8 mouse cellular contexts compared by ENCODE assay signal in genomic region chr10:60173035-60173434, GRCm38 (mm10). TPM values are rescaled to one million over a fixed set of nuclear protein-coding genes. Genes with fewer than 3 reads are reported as not detected.
DNase-seq lines count a peak whose midpoint lies in the region; TF ChIP-seq lines count a peak whose summit lies in the region.

No protein-coding gene starts in this region.

- no peak overlapping the region for H3K4me3 ChIP-seq in gastrocnemius, adult 2 months

- DNase-seq in gastrocnemius, adult 2 months: peak; percentile 63
- DNase-seq in gastrocnemius, postnatal 25 days: no peak
- peak; percentile 29 for DNase-seq in urinary bladder, postnatal 14 days (ENCODE audit: low spot score)
- no peak for DNase-seq in urinary bladder, adult 18-20 months (ENCODE audit: low spot score in 2 of 2)
- DNase-seq in left cerebral cortex, adult 18-20 months (ENCODE audit: low spot score in 2 of 2): peak; percentile 95 to 96
- DNase-seq in right cerebral cortex, postnatal 25 days: peak; percentile 84
- DNase-seq in thymus, postnatal 10 days (ENCODE audit: low spot score in 2 of 2): no peak
- no peak for DNase-seq in natural killer cell, adult 2 months (ENCODE audit: low spot score in 2 of 2)

- no peak for TF ChIP-seq CTCF in gastrocnemius, adult 2 months (IDR thresholded peaks at IDR 0.05)

- intact Hi-C loops in gastrocnemius, adult 2 months (cut with DNase I): no loop called here

- no peak overlapping the region for H3K27ac ChIP-seq in gastrocnemius, adult 2 months

RNA-seq across cellular contexts. Expression of gene Chst3, which starts 46.0 kb away (rescaled TPM):
- total RNA-seq in gastrocnemius, adult 2 months (2021): under 1 TPM; 0.23 to 0.64 TPM
- under 1 TPM; 0.26 to 0.51 TPM for total RNA-seq in gastrocnemius, postnatal 25 days (2021)
- total RNA-seq in left cerebral cortex, adult 18-20 months (2021): 1 to 10 TPM in 1 of 2 experiments, under 1 TPM in 1; 0.65 to 1.1 TPM

Comparison
In these comparisons a context has a peak if more than half of its experiments do, and no peak if none do; other contexts are left out.
1. DNase-seq: peak in gastrocnemius, adult 2 months (single experiment), urinary bladder, postnatal 14 days (single experiment), left cerebral cortex, adult 18-20 months (2 of 2) and right cerebral cortex, postnatal 25 days (single experiment); none in gastrocnemius, postnatal 25 days (single experiment), urinary bladder, adult 18-20 months (0 of 2), thymus, postnatal 10 days (0 of 2) and natural killer cell, adult 2 months (0 of 2).